Mouse (Mus musculus) layer of hippocampus, adult 9-10 months (tissue): Measurements from ENCODE around the gene Ryr3.
A peak's percentile ranks its signal among the peaks of the same experiment; 100 is the strongest.

ENCODE experiments used
- DNase-seq: peaks from one replicate; pipeline ENCODE4 v3.0.0; 2022; ENCODE audit warnings: low spot score

The Ryr3 gene

GRCm38 (mm10) chr2:112910579-112910978, 306.3 kb downstream of the Ryr3 start:
- no peak for DNase-seq

- DNase-seq: no peak
These were observed 307.8 kb downstream of the Ryr3 start for GRCm38 (mm10) chr2:112909142-112909541.

GRCm38 (mm10) chr2:112900747-112901146, 316.1 kb downstream of the Ryr3 start:
- DNase-seq: no peak

- DNase-seq: no peak
These were observed 332.3 kb downstream of the Ryr3 start for GRCm38 (mm10) chr2:112884456-112885114.

GRCm38 (mm10) chr2:112881805-112882204, 335.1 kb downstream of the Ryr3 start:
- DNase-seq: no peak

GRCm38 (mm10) chr2:112881376-112881775, 335.5 kb downstream of the Ryr3 start:
- no peak for DNase-seq

GRCm38 (mm10) chr2:112877404-112877803, 339.5 kb downstream of the Ryr3 start:
- DNase-seq: no peak

GRCm38 (mm10) chr2:112866043-112866551, 350.8 kb downstream of the Ryr3 start:
- no peak for DNase-seq

- peak; percentile 16 for DNase-seq
These were observed 355.1 kb downstream of the Ryr3 start for GRCm38 (mm10) chr2:112861792-112862191.

- no peak for DNase-seq
These were observed 371.0 kb downstream of the Ryr3 start for GRCm38 (mm10) chr2:112845583-112846512.

GRCm38 (mm10) chr2:112842877-112843276, 374.0 kb downstream of the Ryr3 start:
- DNase-seq: no peak

- DNase-seq: no peak
These were observed 385.2 kb downstream of the Ryr3 start for GRCm38 (mm10) chr2:112831423-112832305.

- no peak for DNase-seq
These were observed 390.3 kb downstream of the Ryr3 start for GRCm38 (mm10) chr2:112826571-112826970.

- DNase-seq: no peak
These were observed 394.2 kb downstream of the Ryr3 start for GRCm38 (mm10) chr2:112822721-112823120.

- no peak for DNase-seq
These were observed 397.8 kb downstream of the Ryr3 start for GRCm38 (mm10) chr2:112819059-112819458.

- DNase-seq: no peak
These were observed 399.9 kb downstream of the Ryr3 start for GRCm38 (mm10) chr2:112816976-112817375.

- no peak for DNase-seq
These were observed 400.9 kb downstream of the Ryr3 start for GRCm38 (mm10) chr2:112815960-112816359.

- no peak for DNase-seq
These were observed 404.1 kb downstream of the Ryr3 start for GRCm38 (mm10) chr2:112812637-112813402.

GRCm38 (mm10) chr2:112806015-112806414, 410.9 kb downstream of the Ryr3 start:
- DNase-seq: no peak

GRCm38 (mm10) chr2:112799995-112800353, 416.9 kb downstream of the Ryr3 start:
- DNase-seq: peak; percentile 48

- no peak for DNase-seq
These were observed 417.4 kb downstream of the Ryr3 start for GRCm38 (mm10) chr2:112799351-112799994.
